Mouse (Mus musculus): ENCODE results near the gene Igsf3. TPM values are rescaled to one million over a fixed set of nuclear protein-coding genes. Genes with fewer than 3 reads are reported as not detected.
"Not testable (repeated sequence)": the region's sequence is repeated elsewhere in the genome, so short reads cannot be mapped to it uniquely, and the experiment has no call there.

The Igsf3 gene
- polyA plus RNA-seq, 1 experiment = 5.4 TPM

- DNase-seq (ENCODE audit: low read depth) = no peak
These were observed 27.9 kb downstream of the Igsf3 start for GRCm38 (mm10) chr3:101404620-101405415.

- DNase-seq (ENCODE audit: low read depth) = no peak
These were observed 28.6 kb downstream of the Igsf3 start for GRCm38 (mm10) chr3:101405495-101405894.

GRCm38 (mm10) chr3:101406097-101406496, 29.2 kb downstream of the Igsf3 start:
- no peak for DNase-seq (ENCODE audit: low read depth)

GRCm38 (mm10) chr3:101407568-101407967, 30.7 kb downstream of the Igsf3 start:
- DNase-seq (ENCODE audit: low read depth) = no peak

GRCm38 (mm10) chr3:101408953-101409750, 32.3 kb downstream of the Igsf3 start:
- DNase-seq (ENCODE audit: low read depth) = no peak

GRCm38 (mm10) chr3:101410202-101410601, 33.3 kb downstream of the Igsf3 start:
- no peak for DNase-seq (ENCODE audit: low read depth)

- no peak for DNase-seq (ENCODE audit: low read depth)
These were observed 33.9 kb downstream of the Igsf3 start for GRCm38 (mm10) chr3:101410745-101411144.

- DNase-seq (ENCODE audit: low read depth) = no peak
These were observed 34.7 kb downstream of the Igsf3 start for GRCm38 (mm10) chr3:101411626-101412025.

- DNase-seq (ENCODE audit: low read depth) = no peak
These were observed 35.2 kb downstream of the Igsf3 start for GRCm38 (mm10) chr3:101412115-101412514.

- DNase-seq (ENCODE audit: low read depth) = not testable (repeated sequence)
These were observed 36.1 kb downstream of the Igsf3 start for GRCm38 (mm10) chr3:101413013-101413412.

GRCm38 (mm10) chr3:101418740-101419652, 42.1 kb downstream of the Igsf3 start:
- no peak for DNase-seq (ENCODE audit: low read depth)

GRCm38 (mm10) chr3:101419653-101419994, 42.7 kb downstream of the Igsf3 start:
- DNase-seq (ENCODE audit: low read depth) = no peak

GRCm38 (mm10) chr3:101423188-101423587, 46.3 kb downstream of the Igsf3 start:
- no peak for DNase-seq (ENCODE audit: low read depth)

- DNase-seq (ENCODE audit: low read depth) = no peak
These were observed 47.5 kb downstream of the Igsf3 start for GRCm38 (mm10) chr3:101424295-101424885.

- DNase-seq (ENCODE audit: low read depth) = peak; percentile 78
These were observed 53.3 kb downstream of the Igsf3 start for GRCm38 (mm10) chr3:101429982-101430754.

GRCm38 (mm10) chr3:101430755-101431115, 53.9 kb downstream of the Igsf3 start:
- no peak for DNase-seq (ENCODE audit: low read depth)

GRCm38 (mm10) chr3:101435672-101436071, 58.8 kb downstream of the Igsf3 start:
- no peak for DNase-seq (ENCODE audit: low read depth)

GRCm38 (mm10) chr3:101436469-101436868, 59.6 kb downstream of the Igsf3 start:
- no peak for DNase-seq (ENCODE audit: low read depth)

- DNase-seq (ENCODE audit: low read depth) = no peak
These were observed 60.2 kb downstream of the Igsf3 start for GRCm38 (mm10) chr3:101437021-101437563.

GRCm38 (mm10) chr3:101443265-101443881, 66.5 kb downstream of the Igsf3 start:
- no peak for DNase-seq (ENCODE audit: low read depth)
